Mouse (Mus musculus) gastrocnemius, postnatal 10 days (tissue): Measurements from ENCODE around the gene Slc22a15. TPM values are rescaled to one million over a fixed set of nuclear protein-coding genes. Genes with fewer than 3 reads are reported as not detected.

Source experiments
- DNase-seq: peaks from one replicate; pipeline ENCODE4 v3.0.0; 2021; ENCODE audit warnings: mixed read lengths
- total RNA-seq, 2 experiments: library from RNA; stranded (reverse); gene quantifications; 2 replicates each; pipeline ENCODE4 v1.2.3; 2021

Slc22a15 gene
- total RNA-seq, 2 experiments from 2014 or later, result 1.9 to 3.5 TPM

GRCm38 (mm10) chr3:101917665-101918064 is 6.6 kb downstream of the Slc22a15 start:
- no peak for DNase-seq

- no peak for DNase-seq
Observed at GRCm38 (mm10) chr3:101916525-101916924, 7.7 kb downstream of the Slc22a15 start.

- no peak for DNase-seq
Observed at GRCm38 (mm10) chr3:101915048-101915801, 9.0 kb downstream of the Slc22a15 start.

- no peak for DNase-seq
Observed at GRCm38 (mm10) chr3:101914266-101914665, 10.0 kb downstream of the Slc22a15 start.

- DNase-seq, result peak; percentile 40
Observed at GRCm38 (mm10) chr3:101912041-101912440, 12.2 kb downstream of the Slc22a15 start.

GRCm38 (mm10) chr3:101907049-101907448 is 17.2 kb downstream of the Slc22a15 start:
- no peak for DNase-seq

GRCm38 (mm10) chr3:101904776-101905175 is 19.5 kb downstream of the Slc22a15 start:
- no peak for DNase-seq

GRCm38 (mm10) chr3:101903091-101903490 is 21.2 kb downstream of the Slc22a15 start:
- DNase-seq, result no peak

GRCm38 (mm10) chr3:101902344-101902743 is 21.9 kb downstream of the Slc22a15 start:
- no peak for DNase-seq

- DNase-seq, result no peak
Observed at GRCm38 (mm10) chr3:101897377-101897974, 26.8 kb downstream of the Slc22a15 start.

- peak; percentile 71 for DNase-seq
Observed at GRCm38 (mm10) chr3:101896893-101897292, 27.4 kb downstream of the Slc22a15 start.

GRCm38 (mm10) chr3:101895376-101895910 is 28.8 kb downstream of the Slc22a15 start:
- no peak for DNase-seq

- DNase-seq, result no peak
Observed at GRCm38 (mm10) chr3:101885591-101885990, 38.7 kb downstream of the Slc22a15 start.

GRCm38 (mm10) chr3:101885041-101885440 is 39.2 kb downstream of the Slc22a15 start:
- DNase-seq, result no peak

GRCm38 (mm10) chr3:101883902-101884301 is 40.4 kb downstream of the Slc22a15 start:
- no peak for DNase-seq

GRCm38 (mm10) chr3:101881721-101882120 is 42.5 kb downstream of the Slc22a15 start:
- DNase-seq, result no peak

GRCm38 (mm10) chr3:101880818-101881217 is 43.4 kb downstream of the Slc22a15 start:
- no peak for DNase-seq

- no peak for DNase-seq
Observed at GRCm38 (mm10) chr3:101878136-101878535, 46.1 kb downstream of the Slc22a15 start.

- DNase-seq, result no peak
Observed at GRCm38 (mm10) chr3:101876459-101877285, 47.6 kb downstream of the Slc22a15 start.

GRCm38 (mm10) chr3:101875258-101875920 is 48.9 kb downstream of the Slc22a15 start:
- DNase-seq, result no peak

- DNase-seq, result no peak
Observed at GRCm38 (mm10) chr3:101873061-101873675, 51.1 kb downstream of the Slc22a15 start.

GRCm38 (mm10) chr3:101871951-101872350 is 52.3 kb downstream of the Slc22a15 start:
- no peak for DNase-seq
